Mouse (Mus musculus): ENCODE data around the gene Gstcd. TPM values are rescaled to one million over a fixed set of nuclear protein-coding genes. Genes with fewer than 3 reads are reported as not detected.

Gstcd gene
- total and polyA plus RNA-seq, 3 experiments = 33.3 to 67.2 (median 44.6) TPM

GRCm38 (mm10) chr3:133092936-133093335, 1.1 kb upstream of the Gstcd start:
- Histone ChIP-seq H3K27me3 (replicated peaks) (no peaks in the 10 kb centered on the region), H3K4me2 (ENCODE audit: insufficient read depth, low read depth, poor library complexity, severe bottlenecking) (peak overlapping the region; percentile 98), H3K79me2 (replicated peaks; ENCODE audit: control insufficient read depth, extremely low read depth, insufficient read depth, poor library complexity, severe bottlenecking) (peaks cover 48% of the 10 kb centered on the region), H3K9me3 (replicated peaks; ENCODE audit: low read length) (no peaks in the 10 kb centered on the region), H3K27ac (ENCODE audit: insufficient read depth, low read depth) (no peak overlapping the region), H3K4me3 (replicated peaks in 1 of 3; ENCODE audit: low read depth in 2 of 3, low read length in 2 of 3, poor library complexity in 1 of 3) (peak overlapping the region; percentile 73 to 94 (median 81)), H3K36me3 (replicated peaks in 1 of 2; ENCODE audit: control insufficient read depth in 1 of 2, insufficient read depth in 1 of 2, low read length in 1 of 2) (peaks cover 6 to 31% of the 10 kb centered on the region in 2 experiments), H3K4me1 (ENCODE audit: control insufficient read depth in 1 of 2, insufficient read depth in 2 of 2) (peaks cover 5 to 42% of the 10 kb centered on the region in 2 experiments), H3K9ac (ENCODE audit: insufficient read depth, low read depth) (peak overlapping the region; percentile 77)
- in situ Hi-C loops (cut with MboI; ENCODE audit: low pct_ligation_motif_present, low pct_unique_long_range_greater_than_20kb, low sequenced_read_pairs) (no loop called here), dilution Hi-C loops (cut with MboI; ENCODE audit: extremely low pct_ligation_motif_present, extremely low pct_unique_long_range_greater_than_20kb, low sequenced_read_pairs) (no loop called here)
- peak; percentile 63 for DNase-seq (ENCODE audit: extremely low read depth)
- TF ChIP-seq IRF4 (IDR thresholded peaks at IDR 0.05; ENCODE audit: low read depth, low read length) (peak; percentile 86), UBTF (IDR thresholded peaks at IDR 0.05; ENCODE audit: low read depth, low read length) (no peak), ZC3H11A (IDR thresholded peaks at IDR 0.05; ENCODE audit: low read depth, low read length) (no peak), JUND (conservative IDR thresholded peaks at IDR 0.05; ENCODE audit: low read depth, low read length) (no peak), BHLHE40 (IDR thresholded peaks at IDR 0.05; ENCODE audit: low read depth, low read length) (peak; percentile 29; the same call in 1 of the 2 replicates), USF2 (conservative IDR thresholded peaks at IDR 0.05; ENCODE audit: low read depth, low read length) (no peak), TBP (conservative IDR thresholded peaks at IDR 0.05; ENCODE audit: low read depth, low read length) (0 out of 2 replicates have a peak, but pooled peaks have one; percentile 28), EP300 (IDR thresholded peaks at IDR 0.05; ENCODE audit: low read length) (peak; percentile 80)

GRCm38 (mm10) chr3:133092274-133092853, 531 bp upstream of the Gstcd start:
- dilution Hi-C loops (cut with MboI; ENCODE audit: extremely low pct_ligation_motif_present, extremely low pct_unique_long_range_greater_than_20kb, low sequenced_read_pairs) (no loop called here), in situ Hi-C loops (cut with MboI; ENCODE audit: low pct_ligation_motif_present, low pct_unique_long_range_greater_than_20kb, low sequenced_read_pairs) (no loop called here)
- no peak for DNase-seq (ENCODE audit: extremely low read depth)

GRCm38 (mm10) chr3:133091121-133091663, 641 bp downstream of the Gstcd start:
- peak; percentile 75 for DNase-seq (ENCODE audit: extremely low read depth)
- 0 out of 2 replicates have a peak, but pooled peaks have one; percentile 12 for TF ChIP-seq RCOR1 (conservative IDR thresholded peaks at IDR 0.05; ENCODE audit: low read depth, low read length)
- TF ChIP-seq POLR2A (IDR thresholded peaks at IDR 0.05; ENCODE audit: low read depth, low read length) = no peak
- TF ChIP-seq CHD1 (IDR thresholded peaks at IDR 0.05; ENCODE audit: low read depth, low read length) = no peak
- no peak for TF ChIP-seq CHD2 (IDR thresholded peaks at IDR 0.05; ENCODE audit: low read length)
- TF ChIP-seq KAT2A (IDR thresholded peaks at IDR 0.05; ENCODE audit: insufficient replicate concordance, low read length) = no peak
- TF ChIP-seq IRF4 (IDR thresholded peaks at IDR 0.05; ENCODE audit: low read depth, low read length) = no peak
- TF ChIP-seq UBTF (IDR thresholded peaks at IDR 0.05; ENCODE audit: low read depth, low read length) = no peak
- no peak for TF ChIP-seq RAD21 (IDR thresholded peaks at IDR 0.05; ENCODE audit: low read depth, low read length)
- TF ChIP-seq PAX5 (IDR thresholded peaks at IDR 0.05; ENCODE audit: low read length) = no peak
- 0 out of 2 replicates have a peak, but pooled peaks have one; percentile 48 for TF ChIP-seq ELF1 (IDR thresholded peaks at IDR 0.05; ENCODE audit: low read depth, low read length)
- TF ChIP-seq TBP (conservative IDR thresholded peaks at IDR 0.05; ENCODE audit: low read depth, low read length) = peak; percentile 72; the same call in 1 of the 2 replicates
- TF ChIP-seq EP300 (IDR thresholded peaks at IDR 0.05; ENCODE audit: low read length) = 0 out of 2 replicates have a peak, but pooled peaks have one; percentile 10
- no peak for TF ChIP-seq ZKSCAN1 (IDR thresholded peaks at IDR 0.05; ENCODE audit: borderline replicate concordance, low read depth, low read length)
- TF ChIP-seq E2F4 (IDR thresholded peaks at IDR 0.05; ENCODE audit: insufficient replicate concordance, low read depth, low read length) = peak; percentile 18; the same call in 1 of the 2 replicates
- no peak for TF ChIP-seq JUN (IDR thresholded peaks at IDR 0.05; ENCODE audit: insufficient read depth, low read depth, low read length)
- no peak for TF ChIP-seq ZMIZ1 (IDR thresholded peaks at IDR 0.05; ENCODE audit: low read depth, low read length)
- no peak for TF ChIP-seq MXI1 (IDR thresholded peaks at IDR 0.05; ENCODE audit: low read depth, low read length)
- no peak for TF ChIP-seq ZNF384 (IDR thresholded peaks at IDR 0.05; ENCODE audit: low read depth, low read length)

More at GRCm38 (mm10) chr3:133092274-133092853, 531 bp upstream of the Gstcd start:
- no peaks in the 10 kb centered on the region for H3K9me3 ChIP-seq (replicated peaks; ENCODE audit: low read length)
- peak; percentile 52; the same call in 1 of the 2 replicates for TF ChIP-seq CHD1 (IDR thresholded peaks at IDR 0.05; ENCODE audit: low read depth, low read length)
- no peak for TF ChIP-seq NELFE (IDR thresholded peaks at IDR 0.05; ENCODE audit: low read depth, low read length)
- H3K4me3 ChIP-seq (replicated peaks in 1 of 3; ENCODE audit: low read depth in 2 of 3, low read length in 2 of 3, poor library complexity in 1 of 3) = peak overlapping the region; percentile 73 to 94 (median 81)
- H3K27ac ChIP-seq (ENCODE audit: insufficient read depth, low read depth) = peak overlapping the region; percentile 11
- peaks cover 3 to 25% of the 10 kb centered on the region in 2 experiments for H3K36me3 ChIP-seq (replicated peaks in 1 of 2; ENCODE audit: control insufficient read depth in 1 of 2, insufficient read depth in 1 of 2, low read length in 1 of 2)
- no peaks in the 10 kb centered on the region for H3K27me3 ChIP-seq (replicated peaks)
- peaks cover 5 to 42% of the 10 kb centered on the region in 2 experiments for H3K4me1 ChIP-seq (ENCODE audit: control insufficient read depth in 1 of 2, insufficient read depth in 2 of 2)
- H3K79me2 ChIP-seq (replicated peaks; ENCODE audit: control insufficient read depth, extremely low read depth, insufficient read depth, poor library complexity, severe bottlenecking) = peaks cover 52% of the 10 kb centered on the region
- H3K4me2 ChIP-seq (ENCODE audit: insufficient read depth, low read depth, poor library complexity, severe bottlenecking) = peak overlapping the region; percentile 98
- H3K9ac ChIP-seq (ENCODE audit: insufficient read depth, low read depth) = peak overlapping the region; percentile 77

More at GRCm38 (mm10) chr3:133091121-133091663, 641 bp downstream of the Gstcd start:
- Histone ChIP-seq H3K27me3 (replicated peaks) (no peaks in the 10 kb centered on the region), H3K27ac (ENCODE audit: insufficient read depth, low read depth) (peak overlapping the region; percentile 66), H3K9ac (ENCODE audit: insufficient read depth, low read depth) (peak overlapping the region; percentile 83), H3K9me3 (replicated peaks; ENCODE audit: low read length) (no peaks in the 10 kb centered on the region), H3K4me3 (replicated peaks in 1 of 3; ENCODE audit: low read depth in 2 of 3, low read length in 2 of 3, poor library complexity in 1 of 3) (peak overlapping the region; percentile 73 to 94 (median 81)), H3K4me2 (ENCODE audit: insufficient read depth, low read depth, poor library complexity, severe bottlenecking) (peak overlapping the region; percentile 86), H3K36me3 (replicated peaks in 1 of 2; ENCODE audit: control insufficient read depth in 1 of 2, insufficient read depth in 1 of 2, low read length in 1 of 2) (peaks cover 0 to 19% of the 10 kb centered on the region in 2 experiments), H3K79me2 (replicated peaks; ENCODE audit: control insufficient read depth, extremely low read depth, insufficient read depth, poor library complexity, severe bottlenecking) (peaks cover 58% of the 10 kb centered on the region), H3K4me1 (ENCODE audit: control insufficient read depth in 1 of 2, insufficient read depth in 2 of 2) (peaks cover 5 to 44% of the 10 kb centered on the region in 2 experiments)
- dilution Hi-C loops (cut with MboI; ENCODE audit: extremely low pct_ligation_motif_present, extremely low pct_unique_long_range_greater_than_20kb, low sequenced_read_pairs) (no loop called here), in situ Hi-C loops (cut with MboI; ENCODE audit: low pct_ligation_motif_present, low pct_unique_long_range_greater_than_20kb, low sequenced_read_pairs) (no loop called here)
